Mouse (Mus musculus): Measurements from ENCODE around the gene Dnajb1.

GRCm38 (mm10) chr8:83574631-83575315 lies 33.2 kb upstream of the Dnajb1 start:
- no peak for TF ChIP-seq POLR2A (IDR thresholded peaks at IDR 0.05; ENCODE audit: borderline replicate concordance, control insufficient read depth, low read depth, low read length)
- TF ChIP-seq CTCF (IDR thresholded peaks at IDR 0.05; ENCODE audit: control insufficient read depth, insufficient read depth, low read length): no peak

Data from bone marrow, adult 2 months (tissue).